In the genomic region with DNA sequence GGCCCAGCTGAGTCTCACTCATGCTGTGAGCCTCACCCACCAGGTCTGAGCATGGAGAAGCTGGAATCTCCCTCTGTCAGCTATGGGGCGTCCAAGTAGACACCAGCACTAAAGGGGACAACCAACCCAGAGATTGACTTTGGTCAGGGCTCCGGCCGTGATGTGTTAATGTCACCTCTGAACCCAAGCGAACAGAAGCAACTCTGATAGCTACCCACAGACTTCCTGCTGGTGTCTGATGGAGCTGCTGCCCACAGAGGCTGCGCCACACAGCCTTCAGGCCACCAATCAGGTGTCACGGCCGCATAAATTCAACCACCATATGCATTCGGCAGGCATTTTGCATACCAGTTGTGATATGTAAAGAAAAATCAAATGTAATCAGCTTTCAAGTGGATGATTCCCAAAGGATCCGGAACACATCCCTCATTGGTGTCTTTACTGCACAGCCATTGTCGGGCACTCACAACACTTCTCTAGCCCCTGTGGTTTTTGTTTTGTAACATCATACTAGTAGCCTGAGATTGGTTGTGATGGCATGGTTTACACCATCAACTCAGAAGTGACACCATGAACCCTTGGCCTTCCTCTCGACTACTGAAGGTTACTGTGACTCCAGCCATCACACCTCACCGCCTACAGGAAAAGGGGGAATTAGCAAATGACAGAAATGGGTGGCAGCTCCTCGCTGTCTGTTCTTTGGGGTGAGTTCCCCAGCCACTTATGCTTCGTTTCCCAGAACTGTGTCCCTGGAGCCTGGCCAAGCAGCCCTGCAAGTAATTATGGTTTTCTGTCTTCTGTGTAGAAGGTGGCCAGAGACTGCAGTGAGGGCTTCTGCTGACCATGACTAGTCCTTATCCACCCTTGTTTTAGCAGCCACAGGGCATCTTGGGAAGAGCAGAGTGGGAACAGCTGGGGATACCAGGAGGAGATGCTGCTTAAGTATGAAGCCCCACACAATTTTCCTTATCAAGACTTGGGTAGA, we compare ENCODE assay signal across 9 mouse cellular contexts.
A peak's percentile ranks its signal among the peaks of the same experiment; 100 is the strongest.
DNase-seq lines count a peak whose midpoint lies in the region; ATAC-seq and TF ChIP-seq lines count a peak whose summit lies in the region.
"Had no signal": no experiment of that assay in that cellular context is flagged by ENCODE, and none has a peak within 500 bp of the region (broad histone marks: within the 10 kb centered on the region; RNA-seq: fewer than 3 reads in every experiment).

No protein-coding gene starts in this region.

- no peak for TF ChIP-seq POLR2A in limb, embryonic 14.5 days (IDR thresholded peaks at IDR 0.05; ENCODE audit: borderline replicate concordance, extremely low read depth, insufficient read depth, insufficient read length)

- H3K4me3 ChIP-seq in gastrocnemius, adult 2 months = no peak overlapping the region
- no peak overlapping the region for H3K4me3 ChIP-seq in limb, embryonic 14.5 days (replicated peaks; ENCODE audit: low read length)
- H3K4me3 ChIP-seq in neural tube, embryonic 15.5 days (replicated peaks) = no peak overlapping the region

- H3K9me3 ChIP-seq in limb, embryonic 14.5 days (ENCODE audit: control insufficient read depth, low read length) = no peaks in the 10 kb centered on the region
- H3K9me3 ChIP-seq in neural tube, embryonic 15.5 days (replicated peaks) = no peaks in the 10 kb centered on the region

- H3K9ac ChIP-seq in limb, embryonic 14.5 days (ENCODE audit: low read depth, low read length, severe bottlenecking) = no peak overlapping the region
- no peak overlapping the region for H3K9ac ChIP-seq in neural tube, embryonic 15.5 days (replicated peaks)

- intact Hi-C loops in gastrocnemius, adult 2 months (cut with DNase I) = no loop called here

- no peaks in the 10 kb centered on the region for H3K27me3 ChIP-seq in limb, embryonic 14.5 days (ENCODE audit: control insufficient read depth, insufficient read depth, low read length)
- H3K27me3 ChIP-seq in neural tube, embryonic 15.5 days (replicated peaks) = no peaks in the 10 kb centered on the region

- peaks cover 47% of the 10 kb centered on the region for H3K36me3 ChIP-seq in limb, embryonic 14.5 days (ENCODE audit: control insufficient read depth, insufficient read depth, low read length)
- H3K36me3 ChIP-seq in neural tube, embryonic 15.5 days = peaks cover 45% of the 10 kb centered on the region

- TF ChIP-seq CTCF in gastrocnemius, adult 2 months (IDR thresholded peaks at IDR 0.05) = no peak

- no peak overlapping the region for H3K27ac ChIP-seq in gastrocnemius, adult 2 months
- peak overlapping the region; percentile 39; the same call in 1 of the 2 replicates for H3K27ac ChIP-seq in limb, embryonic 14.5 days (replicated peaks; ENCODE audit: low read depth, low read length)
- H3K27ac ChIP-seq in neural tube, embryonic 15.5 days (replicated peaks) = peak overlapping the region; percentile 58

- WGBS in limb, embryonic 14.5 days = 78% methylated on average over 14 of the region's 14 CpGs
- whole genome bisulfite sequencing in neural tube, embryonic 15.5 days = 74% methylated on average over 14 of the region's 14 CpGs

- ATAC-seq in limb, embryonic 14.5 days (ENCODE audit: low FRiP score, low read depth) = no peak
- ATAC-seq in neural tube, embryonic 15.5 days (ENCODE audit: low FRiP score) = no peak
- ATAC-seq: CD4-positive, CD25-positive, alpha-beta regulatory T cell, adult 4 months had no signal

- H3K4me1 ChIP-seq in limb, embryonic 14.5 days (ENCODE audit: control insufficient read depth, insufficient read depth, low read length) = peaks cover 11% of the 10 kb centered on the region; the same call in 1 of the 2 replicates
- peaks cover 35% of the 10 kb centered on the region for H3K4me1 ChIP-seq in neural tube, embryonic 15.5 days

- DNase-seq in gastrocnemius, adult 2 months = peak; percentile 51
- no peak for DNase-seq in gastrocnemius, postnatal 25 days
- DNase-seq in right cerebral cortex, postnatal 14 days = peak; percentile 54
- no peak for DNase-seq in right cerebral cortex, postnatal 25 days
- no peak for DNase-seq in limb, embryonic 14.5 days (ENCODE audit: low spot score)
- DNase-seq in cerebellum, adult 18-20 months = no peak
- no peak for DNase-seq in spleen, postnatal 14 days (ENCODE audit: low spot score in 2 of 2)

- no peak overlapping the region for H3K4me2 ChIP-seq in limb, embryonic 14.5 days (replicated peaks; ENCODE audit: low read depth, low read length, severe bottlenecking)
- no peak overlapping the region for H3K4me2 ChIP-seq in neural tube, embryonic 15.5 days

Comparison
In these comparisons a context has a peak if more than half of its experiments do, and no peak if none do; other contexts are left out.
1. DNase-seq: peak in gastrocnemius, adult 2 months (single experiment) and right cerebral cortex, postnatal 14 days (single experiment); none in gastrocnemius, postnatal 25 days (single experiment), right cerebral cortex, postnatal 25 days (single experiment), limb, embryonic 14.5 days (single experiment), cerebellum, adult 18-20 months (0 of 2) and spleen, postnatal 14 days (0 of 2).